Mouse (Mus musculus) induced T-regulatory cell, adult 2 months (primary cell): ENCODE data around the gene Ildr2.
A peak's percentile ranks its signal among the peaks of the same experiment; 100 is the strongest.

Experiments
- DNase-seq: peaks from one replicate; pipeline ENCODE4 v3.0.0-alpha.2; 2012; ENCODE audit warnings: low read depth

Gene Ildr2

DNA sequence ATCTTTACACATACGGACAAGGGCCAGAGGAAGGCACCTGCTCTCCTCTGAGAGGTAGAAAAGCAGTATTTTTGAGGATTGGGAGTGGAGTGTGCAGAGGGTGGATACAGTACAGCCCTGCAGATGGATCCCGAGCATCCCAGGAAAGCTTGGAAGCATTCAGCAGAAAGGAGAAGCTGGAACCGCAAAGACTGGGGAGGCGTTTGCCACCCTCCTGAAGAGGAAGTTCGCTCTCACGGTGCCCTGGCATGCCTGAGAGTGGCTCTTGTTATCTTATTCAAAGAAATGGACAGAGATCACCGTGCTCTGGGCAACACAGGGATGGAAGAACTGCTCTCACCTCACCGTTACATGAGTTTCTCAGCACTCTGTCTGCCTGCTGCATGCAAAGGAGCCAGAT is 30.5 kb downstream of the Ildr2 start:
- no peak for DNase-seq

DNA sequence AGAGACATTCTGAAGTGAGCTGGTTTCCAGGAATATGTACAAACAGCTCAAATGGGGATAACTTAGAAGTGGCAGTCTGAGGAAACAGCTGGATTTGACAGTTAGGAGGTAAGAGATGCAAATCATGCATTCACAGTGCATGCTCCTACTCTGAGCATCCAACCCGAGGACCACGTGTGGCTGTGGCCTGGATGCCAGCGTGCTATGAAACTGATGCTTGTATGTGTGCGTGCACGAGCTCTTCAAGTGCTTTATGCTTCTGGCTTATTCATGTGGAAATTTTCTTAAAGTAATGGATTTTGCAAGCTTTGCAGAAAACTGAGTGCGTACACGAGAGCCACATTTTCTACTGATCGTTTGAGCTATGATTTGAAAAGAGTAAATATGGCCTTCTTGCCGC is 32.3 kb downstream of the Ildr2 start:
- DNase-seq, result no peak

DNA sequence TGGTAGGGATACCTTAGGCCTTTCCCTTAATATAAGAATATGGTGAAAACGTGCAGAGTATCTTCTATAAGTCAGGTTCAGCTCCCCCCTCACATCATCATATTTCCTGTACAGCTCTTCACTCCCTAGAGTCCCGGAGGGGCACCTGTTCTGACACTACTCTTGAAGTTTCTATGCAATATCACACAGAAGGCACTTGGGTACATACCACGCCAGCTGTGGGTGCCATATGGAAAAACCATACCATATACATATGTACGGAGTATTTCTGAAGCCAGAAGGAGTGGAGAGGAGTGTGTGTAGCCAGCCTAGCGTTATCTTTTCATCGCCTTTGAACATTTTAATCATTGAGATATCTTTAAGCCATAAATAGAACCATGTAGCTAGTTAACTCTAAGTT is 36.6 kb downstream of the Ildr2 start:
- DNase-seq, result no peak

DNA sequence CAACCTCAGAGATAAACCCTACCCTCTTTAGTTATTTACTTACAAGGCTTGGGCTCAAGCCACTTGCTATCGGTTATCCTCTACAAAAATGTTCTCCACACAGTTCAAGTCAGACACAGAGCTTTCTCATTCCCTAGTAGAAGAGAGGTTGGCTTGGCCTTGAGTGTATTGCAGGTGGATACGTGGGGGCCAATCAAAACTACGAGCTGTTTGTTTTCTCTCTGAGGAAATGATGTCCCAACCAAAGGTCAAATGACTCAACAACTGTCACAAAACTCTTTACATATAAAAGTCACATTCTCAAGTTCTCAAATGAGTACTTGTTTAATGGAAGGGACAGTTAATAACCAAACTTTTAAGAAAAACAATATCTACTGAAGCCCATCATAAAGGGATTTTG is 39.1 kb downstream of the Ildr2 start:
- no peak for DNase-seq

DNA sequence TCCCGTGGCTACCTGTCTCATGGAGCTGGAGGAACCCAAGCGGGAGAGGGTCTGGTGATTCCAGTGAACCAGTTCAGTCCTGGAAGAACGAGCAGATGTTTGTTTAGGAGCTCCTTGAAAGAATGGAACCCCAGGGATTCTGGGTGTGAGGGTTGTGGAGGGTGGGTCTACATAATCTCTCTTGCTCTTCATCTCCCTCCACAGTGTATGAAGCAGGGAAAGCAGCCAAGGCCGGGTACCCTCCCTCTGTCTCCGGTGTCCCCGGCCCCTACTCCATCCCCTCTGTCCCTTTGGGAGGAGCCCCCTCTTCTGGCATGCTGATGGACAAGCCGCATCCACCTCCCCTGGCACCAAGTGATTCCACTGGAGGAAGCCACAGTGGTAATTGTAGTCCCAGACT is 41.6 kb downstream of the Ildr2 start:
- DNase-seq, result no peak

DNA sequence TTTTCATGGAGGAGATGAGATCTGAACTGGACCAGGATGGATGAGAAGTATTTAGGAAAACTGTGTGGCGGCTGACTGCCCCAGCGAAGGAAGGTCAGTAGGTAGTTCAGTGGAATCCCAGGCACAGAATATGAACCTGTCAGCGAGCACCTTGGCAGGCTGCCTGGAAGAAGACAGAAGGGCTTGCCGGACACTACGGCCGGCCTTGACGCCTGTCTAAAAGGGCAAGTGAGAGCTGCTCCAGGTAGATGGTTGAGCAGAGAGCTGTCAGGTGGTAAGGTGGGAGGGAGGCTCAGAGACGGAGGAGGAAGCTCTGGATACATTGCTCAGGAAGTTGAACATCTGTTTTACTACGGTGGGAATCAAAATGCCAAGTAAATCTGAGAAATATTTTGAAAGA is 42.4 kb downstream of the Ildr2 start:
- no peak for DNase-seq

DNA sequence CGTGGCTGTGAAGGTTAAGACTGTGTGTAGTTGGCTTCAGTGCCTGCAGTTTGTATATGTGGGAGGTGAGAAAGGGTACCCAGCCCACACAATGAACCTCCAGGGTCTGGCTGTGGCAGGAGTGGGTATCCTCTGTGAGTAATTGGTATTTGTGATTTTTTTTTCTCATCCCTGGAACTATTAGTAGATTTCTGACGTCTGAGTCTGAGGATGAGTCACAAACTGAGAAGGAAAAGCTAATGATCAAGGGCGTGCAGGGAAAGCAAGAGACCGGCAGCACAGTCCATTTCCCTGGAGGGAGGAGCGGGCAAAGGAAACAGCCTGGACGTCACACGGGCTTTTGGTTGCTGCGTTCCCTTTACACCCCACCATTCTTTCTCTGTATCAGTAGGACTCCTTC is 43.0 kb downstream of the Ildr2 start:
- no peak for DNase-seq

DNA sequence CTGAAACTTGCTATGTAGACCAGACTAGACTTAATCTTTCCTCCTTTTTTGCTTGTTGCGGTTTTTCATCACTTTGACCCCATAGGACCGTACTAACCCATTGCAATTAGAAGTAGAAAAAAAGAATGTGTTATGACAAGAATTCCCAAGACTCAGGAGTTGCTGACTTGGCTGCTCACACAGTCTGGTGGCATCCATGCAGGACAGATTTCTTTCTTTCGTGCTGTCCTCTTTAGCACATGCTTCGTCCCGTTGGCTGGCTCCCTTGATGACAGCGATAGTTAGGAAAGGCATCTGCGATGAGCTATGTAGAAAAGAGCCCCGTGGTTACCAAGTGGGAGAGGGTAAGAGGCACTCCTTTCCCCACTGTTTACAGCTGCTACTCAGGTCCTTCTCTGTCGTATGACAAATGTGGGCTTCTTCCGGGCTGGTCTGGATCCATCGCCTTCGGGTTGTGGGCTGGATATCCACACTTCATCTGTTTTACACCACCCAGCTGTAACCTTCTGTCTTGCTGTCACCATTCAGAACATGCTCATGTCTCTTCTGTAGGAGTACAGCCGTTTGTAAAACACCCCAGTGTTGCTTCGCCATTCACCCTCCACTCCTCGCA is 43.7 kb downstream of the Ildr2 start:
- no peak for DNase-seq

DNA sequence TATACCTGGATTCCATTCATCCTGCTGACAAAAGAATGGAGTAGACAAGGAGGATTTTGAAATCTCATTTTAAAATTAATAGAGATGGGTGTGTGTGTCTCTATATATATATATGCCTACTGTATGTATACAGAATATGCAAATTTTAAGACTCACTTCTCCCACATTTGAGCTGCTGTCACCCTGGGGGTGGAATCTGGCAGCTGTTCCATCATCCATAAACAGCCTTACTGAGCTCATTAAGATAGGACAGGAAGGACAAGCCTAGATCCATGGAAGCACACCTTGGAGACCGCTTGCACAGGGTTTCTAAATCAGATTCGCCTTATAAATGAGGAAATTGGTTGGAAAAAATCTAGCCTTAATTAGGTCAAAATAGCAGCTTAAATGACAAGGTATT is 44.9 kb downstream of the Ildr2 start:
- DNase-seq, result no peak

DNA sequence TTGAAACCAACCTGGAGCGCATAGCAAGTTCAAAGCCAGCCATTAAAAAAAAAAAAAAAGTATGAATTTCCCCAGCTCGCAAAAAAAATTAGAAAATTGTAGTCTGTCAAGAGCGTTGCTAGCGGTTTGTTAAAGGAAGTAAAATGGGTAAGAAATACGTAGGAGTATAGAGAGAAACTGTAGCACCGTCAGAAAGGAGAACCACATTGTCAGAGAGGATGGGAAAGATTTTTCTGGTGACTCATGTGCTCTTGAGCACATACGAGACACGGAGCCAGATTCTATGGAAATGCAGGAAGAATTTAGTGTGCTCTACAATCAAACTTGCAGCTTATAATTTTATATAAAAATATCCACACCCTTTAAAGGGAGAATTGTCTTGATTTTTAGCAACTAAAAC is 45.9 kb downstream of the Ildr2 start:
- no peak for DNase-seq

DNA sequence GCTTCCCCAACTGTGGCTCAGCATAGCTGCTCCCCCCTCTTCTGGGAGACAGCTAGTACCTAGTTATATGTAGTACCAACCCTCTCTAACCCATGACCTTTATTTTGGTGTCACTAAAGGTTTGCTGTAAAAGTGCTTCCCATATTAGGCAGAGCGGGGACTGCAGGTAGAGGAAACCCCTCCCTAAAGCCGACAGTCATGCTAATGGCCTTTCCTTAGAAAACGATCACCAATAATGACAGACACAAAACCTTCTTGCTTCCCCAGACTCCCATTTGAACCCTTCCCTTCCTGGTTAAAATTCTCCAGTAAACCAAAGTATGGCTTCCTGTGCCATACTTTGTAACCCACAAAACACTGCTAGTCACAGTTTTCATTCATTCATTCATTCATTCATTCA is 46.6 kb downstream of the Ildr2 start:
- no peak for DNase-seq

DNA sequence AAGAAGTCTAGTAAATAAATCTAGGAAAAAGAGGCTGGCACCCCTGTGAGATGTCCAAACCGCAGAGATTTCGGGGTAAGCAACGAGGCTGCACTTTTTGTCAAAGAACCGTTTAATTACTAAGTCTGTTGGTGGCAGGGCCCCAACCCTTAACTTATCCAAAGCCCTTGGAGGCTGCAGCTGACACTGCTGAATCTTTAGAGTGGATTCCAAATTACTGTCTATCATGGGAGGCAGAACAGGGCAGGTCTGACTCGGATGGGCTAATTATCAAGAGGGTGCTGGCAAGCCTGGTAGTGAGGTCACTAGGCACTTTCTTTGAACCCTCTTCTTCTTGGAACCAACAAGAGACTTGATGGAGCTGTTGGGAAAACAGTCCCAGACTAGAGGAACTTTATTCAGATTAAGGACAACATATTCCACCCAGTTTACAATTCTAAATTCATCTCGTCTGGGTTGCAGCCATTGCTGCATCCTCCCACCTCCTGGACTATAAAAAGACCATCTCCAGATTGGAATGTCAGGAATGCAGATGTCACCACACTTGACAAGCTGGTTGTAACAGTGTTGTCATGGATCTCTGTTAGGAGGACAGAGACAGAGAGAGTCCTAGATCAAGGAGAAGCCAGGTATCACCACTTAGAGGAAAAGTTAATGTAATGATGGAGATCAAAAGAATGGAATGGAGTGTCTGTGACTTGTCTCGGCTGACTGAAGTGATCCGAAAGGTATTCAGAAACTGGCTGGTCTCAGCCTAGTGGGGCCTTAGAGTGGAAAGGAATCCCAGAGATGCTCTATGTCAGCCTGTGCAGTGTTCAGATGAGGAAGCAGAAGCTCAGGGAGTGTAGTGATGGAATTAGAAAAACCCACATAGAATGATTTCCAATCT is 50.7 kb downstream of the Ildr2 start:
- no peak for DNase-seq

DNA sequence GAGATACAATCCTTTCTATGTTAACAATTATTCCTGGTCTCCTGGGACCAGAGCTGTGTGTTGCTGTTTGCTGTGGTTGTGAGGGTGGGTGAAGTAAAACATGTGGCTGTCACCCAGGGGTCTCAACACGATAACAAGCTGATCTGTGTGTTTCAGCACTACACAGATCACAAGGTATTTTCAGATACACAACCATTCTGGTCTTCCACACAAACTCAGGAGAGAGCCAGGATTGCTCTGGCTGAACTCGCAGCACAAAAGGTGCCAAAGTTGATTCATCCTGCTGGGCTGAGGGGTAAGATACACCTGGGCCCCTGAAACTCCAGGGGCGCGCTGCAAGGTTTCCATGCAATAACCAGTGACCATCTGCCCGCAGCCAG is 54.5 kb downstream of the Ildr2 start:
- no peak for DNase-seq

DNA sequence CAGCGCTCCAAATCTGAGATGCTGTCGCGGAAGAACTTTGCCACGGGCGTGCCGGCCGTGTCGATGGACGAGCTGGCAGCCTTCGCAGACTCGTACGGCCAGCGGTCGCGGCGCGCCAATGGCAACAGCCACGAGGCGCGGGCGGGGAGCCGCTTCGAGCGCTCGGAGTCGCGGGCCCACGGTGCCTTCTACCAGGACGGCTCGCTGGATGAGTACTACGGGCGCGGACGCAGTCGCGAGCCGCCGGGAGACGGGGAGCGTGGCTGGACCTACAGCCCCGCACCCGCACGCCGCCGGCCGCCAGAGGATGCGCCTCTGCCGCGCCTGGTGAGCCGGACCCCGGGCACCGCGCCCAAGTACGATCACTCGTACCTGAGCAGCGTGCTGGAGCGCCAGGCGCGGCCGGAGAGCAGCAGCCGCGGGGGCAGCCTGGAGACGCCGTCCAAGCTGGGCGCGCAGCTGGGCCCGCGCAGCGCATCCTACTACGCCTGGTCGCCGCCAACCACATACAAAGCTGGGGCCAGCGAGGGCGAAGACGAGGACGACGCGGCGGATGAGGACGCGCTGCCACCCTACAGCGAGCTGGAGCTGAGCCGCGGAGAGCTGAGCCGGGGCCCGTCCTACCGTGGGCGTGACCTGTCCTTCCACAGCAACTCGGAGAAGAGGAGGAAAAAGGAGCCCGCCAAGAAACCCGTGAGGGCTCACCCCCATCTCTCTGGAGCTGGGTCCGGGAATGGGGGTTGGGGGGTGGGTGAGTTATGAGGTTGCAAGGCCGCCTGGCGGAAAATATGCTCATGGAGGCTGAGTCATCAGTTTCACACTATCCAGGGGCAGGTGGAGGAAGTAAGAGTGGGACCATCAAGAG is 55.1 kb downstream of the Ildr2 start:
- no peak for DNase-seq

DNA sequence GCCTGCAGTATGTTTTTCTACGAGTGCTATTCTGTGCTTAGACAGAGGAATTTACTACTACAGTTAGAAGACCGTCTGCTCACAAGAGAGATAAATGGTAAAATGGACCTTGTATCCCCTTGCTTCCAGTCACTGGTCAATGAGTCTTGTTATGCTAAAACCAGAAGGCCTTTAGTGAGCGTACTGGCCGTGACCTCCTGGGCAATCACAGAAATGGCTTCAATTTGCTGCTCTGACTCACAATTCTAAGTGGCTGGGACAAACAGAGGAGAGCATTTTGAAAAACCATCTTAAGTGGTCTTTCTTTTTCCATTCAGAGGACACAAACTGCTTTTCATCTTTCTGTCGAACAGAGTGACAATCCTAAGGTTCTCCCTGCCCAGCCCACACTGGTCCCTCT is 57.2 kb downstream of the Ildr2 start:
- DNase-seq, result no peak

DNA sequence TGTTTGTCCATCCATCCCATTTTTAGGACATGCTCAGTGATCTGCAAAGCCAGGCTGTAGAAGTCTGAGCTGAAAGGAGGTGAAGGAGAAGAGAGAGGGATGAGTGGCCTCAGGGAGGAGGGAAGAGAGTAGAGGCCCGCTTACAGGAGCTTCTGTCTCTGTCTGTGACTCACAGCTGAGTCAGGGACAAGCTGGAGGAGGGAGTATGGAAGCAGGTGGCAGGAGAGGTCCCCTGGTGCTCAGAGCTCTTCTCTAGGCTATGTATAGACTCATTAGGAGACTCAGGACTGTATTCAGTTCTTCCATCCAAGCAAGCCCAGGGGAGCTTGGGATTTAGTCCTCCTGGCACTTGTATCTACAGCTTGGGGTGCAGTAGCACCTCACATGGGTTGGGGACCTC is 59.7 kb downstream of the Ildr2 start:
- no peak for DNase-seq

DNA sequence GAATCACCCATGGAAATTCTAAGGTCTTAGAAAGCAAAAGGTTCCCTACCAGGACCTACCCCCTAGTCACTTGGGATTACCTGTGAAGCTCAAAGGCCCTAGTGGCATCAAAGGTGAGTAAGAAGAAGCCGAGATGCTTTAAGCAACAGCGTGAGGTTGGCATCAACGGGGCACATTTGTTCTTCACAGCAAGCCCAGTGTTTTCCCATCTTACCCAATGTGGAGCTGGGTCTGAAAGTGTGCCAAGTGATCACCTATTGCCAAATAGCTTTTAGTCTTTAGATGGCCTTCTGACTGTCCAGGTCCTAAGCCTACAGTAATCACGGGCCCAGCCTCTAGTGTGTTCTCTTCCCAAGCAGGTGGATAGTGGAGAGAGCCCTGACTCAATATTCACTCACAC is 61.8 kb downstream of the Ildr2 start:
- no peak for DNase-seq

DNA sequence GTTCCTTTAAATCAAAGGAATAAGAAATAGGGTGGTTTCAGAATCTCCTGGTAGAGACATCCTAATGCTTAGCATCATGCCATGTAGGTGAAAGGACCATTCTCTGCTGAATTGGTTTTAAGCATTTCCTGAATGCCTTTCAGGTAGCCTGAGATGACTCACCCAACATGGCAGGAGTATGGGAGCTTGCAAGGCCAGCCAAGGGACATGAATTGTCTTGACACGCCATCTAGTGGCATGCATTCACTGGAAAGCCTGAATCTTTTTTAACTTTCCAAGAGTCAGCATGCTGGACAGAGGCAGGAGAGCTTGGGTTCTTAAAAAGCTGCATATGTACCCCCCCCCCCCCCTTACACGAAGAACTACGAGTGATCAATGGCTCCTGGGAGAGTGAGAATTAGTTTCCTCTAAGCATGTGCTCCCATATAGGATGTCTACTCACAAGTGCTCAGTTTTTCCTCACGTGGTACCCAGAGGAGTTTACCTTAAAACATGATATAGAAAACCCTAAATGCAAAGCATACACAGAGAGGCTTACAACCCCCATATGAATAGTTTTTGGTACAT is 65.3 kb downstream of the Ildr2 start:
- DNase-seq, result peak; percentile 38

DNA sequence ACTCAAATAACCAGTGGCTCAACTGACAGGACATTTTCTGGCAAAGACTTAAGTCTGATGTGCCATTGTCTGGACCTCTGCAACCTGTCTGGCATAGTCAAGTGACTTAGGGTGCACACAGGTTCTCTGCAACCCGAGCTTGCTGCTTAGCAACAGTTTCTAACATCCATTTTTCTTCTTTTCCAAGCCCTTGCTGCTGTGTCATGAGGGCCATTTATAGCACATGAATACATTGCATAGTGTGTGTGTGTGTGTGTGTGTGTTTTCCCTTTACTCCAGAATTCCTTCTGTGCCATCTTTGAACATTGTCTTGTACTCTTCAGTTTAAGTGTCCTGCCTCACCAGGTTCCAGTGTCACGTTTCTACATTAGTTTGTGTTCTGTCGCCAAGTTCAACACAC is 72.5 kb downstream of the Ildr2 start:
- no peak for DNase-seq

DNA sequence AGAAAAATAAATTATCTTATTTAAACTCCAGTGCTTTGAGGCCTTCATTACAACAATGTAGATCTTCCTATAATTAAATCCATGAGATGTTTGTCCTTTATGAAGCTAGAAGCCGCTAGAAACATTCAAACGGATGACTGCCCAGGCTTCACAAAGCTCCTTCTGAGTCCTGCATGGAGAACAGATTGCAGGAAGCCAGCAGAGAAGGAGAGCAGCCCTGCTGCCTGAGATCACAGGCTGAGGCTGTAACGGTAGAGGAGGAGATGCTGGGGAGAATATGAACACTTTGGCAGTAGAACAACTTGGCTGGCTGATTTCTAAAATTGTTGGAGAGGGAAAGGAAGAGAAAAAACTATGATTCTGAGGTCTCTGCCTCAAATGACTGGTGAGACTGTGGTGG is 76.8 kb downstream of the Ildr2 start:
- no peak for DNase-seq

DNA sequence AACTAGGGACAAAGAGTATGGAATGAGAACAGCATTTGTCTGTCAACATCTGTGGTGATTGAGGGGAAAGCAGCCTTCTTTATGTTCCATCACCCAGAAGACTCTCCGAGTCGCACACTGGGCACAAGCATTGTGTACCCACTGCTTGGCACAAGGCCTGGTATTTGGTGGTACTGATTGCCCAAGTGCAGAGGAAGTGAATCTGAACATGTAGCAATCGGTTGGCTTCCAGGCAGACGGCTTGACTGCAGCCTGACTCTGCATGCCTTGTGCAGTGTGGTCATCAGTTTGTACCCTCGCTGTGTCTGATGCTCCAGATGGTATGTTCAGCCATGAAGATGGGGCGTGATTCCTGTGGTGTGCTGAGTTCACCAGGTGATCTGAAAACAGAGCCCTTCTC is 85.2 kb downstream of the Ildr2 start:
- DNase-seq, result no peak

DNA sequence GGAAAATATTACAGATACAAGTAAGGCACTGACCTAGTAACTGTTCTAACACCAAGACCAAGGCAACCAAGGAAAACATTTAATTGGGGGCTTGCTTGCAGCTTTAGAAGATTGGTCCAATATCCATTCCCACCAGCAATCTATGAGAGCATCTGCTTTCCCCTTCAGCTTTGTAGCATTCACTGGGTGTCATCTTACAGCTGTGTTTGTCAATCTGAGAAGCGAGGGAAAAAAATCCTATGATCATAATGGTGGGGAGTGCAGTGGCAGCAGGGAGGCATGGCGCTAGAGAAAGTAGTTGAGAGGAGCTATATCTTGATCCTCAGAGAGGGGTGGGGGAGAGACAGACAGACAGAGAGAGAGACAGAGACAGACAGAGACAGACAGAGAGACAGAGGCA is 88.1 kb downstream of the Ildr2 start:
- DNase-seq, result no peak

DNA sequence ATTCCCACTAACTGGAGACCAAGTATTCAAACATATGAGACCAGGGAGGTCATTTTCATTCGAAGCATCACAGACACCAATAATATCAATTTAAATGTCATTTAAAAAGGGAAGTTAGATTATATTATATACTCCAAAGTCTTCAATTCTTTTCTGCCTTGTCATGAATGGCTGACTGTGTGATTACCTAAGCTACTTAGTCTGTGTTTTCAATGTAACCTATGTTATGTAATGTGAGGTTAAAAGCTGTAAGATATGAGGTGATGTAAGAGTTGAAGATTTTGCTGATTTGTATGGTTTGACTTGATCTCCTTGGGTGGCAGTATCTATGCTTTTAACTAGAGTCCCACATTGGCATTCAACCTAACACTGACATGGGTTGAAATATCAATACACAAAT is 88.6 kb downstream of the Ildr2 start:
- DNase-seq, result no peak
